Mouse (Mus musculus) kidney, adult 2 months (tissue): ENCODE results near the gene Cacna2d4. TPM values are rescaled to one million over a fixed set of nuclear protein-coding genes. Genes with fewer than 3 reads are reported as not detected.

ENCODE experiments used
- DNase-seq: peaks from one replicate; pipeline ENCODE4 v3.0.0; 2021
- H3K27ac ChIP-seq: fragments of 200-500 bp; 2 replicates; pipeline ENCODE4 v1.5.1; 2012; ENCODE audit warnings: low read depth, low read length, control low read depth, inconsistent platforms; ENCODE audit not compliant: insufficient read depth
- H3K27me3 ChIP-seq: fragments of 200-500 bp; replicated peaks from 2 replicates; pipeline ENCODE4 v1.6.1; 2012; ENCODE audit warnings: mild to moderate bottlenecking, moderate library complexity, low read length, inconsistent platforms; ENCODE audit not compliant: control insufficient read depth, insufficient read depth
- H3K36me3 ChIP-seq: fragments of 200-500 bp; 2 replicates; pipeline ENCODE4 v1.6.1; 2012; ENCODE audit warnings: mild to moderate bottlenecking, moderate library complexity, low read length, inconsistent platforms; ENCODE audit not compliant: control insufficient read depth, insufficient read depth
- H3K4me1 ChIP-seq: fragments of 200-500 bp; 2 replicates; pipeline ENCODE4 v1.6.1; 2011; ENCODE audit warnings: low read length; ENCODE audit not compliant: control insufficient read depth, insufficient read depth
- H3K4me3 ChIP-seq: fragments of 200-500 bp; 2 replicates; pipeline ENCODE4 v1.5.1; 2011; ENCODE audit warnings: mild to moderate bottlenecking, low read depth, low read length, control low read depth; ENCODE audit not compliant: insufficient read depth
- CTCF ChIP-seq: fragments of 200-500 bp; conservative IDR thresholded peaks from 2 replicates; pipeline ENCODE4 v1.5.1; 2011; ENCODE audit warnings: low read depth, mild to moderate bottlenecking, control low read depth, low read length, moderate library complexity, mixed read lengths; ENCODE audit not compliant: insufficient read depth, insufficient read length
- POLR2A ChIP-seq: fragments of 200-500 bp; IDR thresholded peaks from one replicate; pipeline ENCODE4 v1.6.1; 2011; ENCODE audit warnings: low read depth, low read length, control low read depth
- WGBS: fragments of 180-500 bp; shearing (Covaris S2); methylation state at CpG from one replicate; pipeline ENCODE4 v1.1.7; 2018; 5-methylcytosine and 5-hydroxymethylcytosine counted together
- polyA plus RNA-seq: library from polyadenylated mRNA; depleted of rRNA; stranded (reverse); fragments of >200 nt; gene quantifications from 2 replicates; pipeline ENCODE4 v1.2.3, GENCODE M21; 2012

Gene Cacna2d4
- polyA plus RNA-seq, 1 experiment = 0.66 TPM

- no peak for DNase-seq
- no peak overlapping the region for H3K27ac ChIP-seq
- H3K4me1 ChIP-seq = no peaks in the 10 kb centered on the region
- H3K36me3 ChIP-seq = no peaks in the 10 kb centered on the region; the same call in 1 of the 2 replicates
- H3K27me3 ChIP-seq = no peaks in the 10 kb centered on the region
- no peak for TF ChIP-seq CTCF
- TF ChIP-seq POLR2A = no peak
- 60% methylated on average over 13 of the region's 13 CpGs for WGBS
- H3K4me3 ChIP-seq = no peak overlapping the region
Measured at GRCm38 (mm10) chr6:119224451-119225195, 11.7 kb upstream of the Cacna2d4 start.

- DNase-seq = no peak
- WGBS = 73% methylated on average over 12 of the region's 12 CpGs
- Histone ChIP-seq H3K27me3 (no peaks in the 10 kb centered on the region), H3K36me3 (no peaks in the 10 kb centered on the region; the same call in 1 of the 2 replicates), H3K4me3 (no peak overlapping the region), H3K4me1 (no peaks in the 10 kb centered on the region), H3K27ac (no peak overlapping the region)
- no peak for TF ChIP-seq CTCF
Measured at GRCm38 (mm10) chr6:119225226-119225625, 11.1 kb upstream of the Cacna2d4 start.

- H3K27me3 ChIP-seq = no peaks in the 10 kb centered on the region
- DNase-seq = no peak
- WGBS = 85% methylated on average over 6 of the region's 6 CpGs
- H3K4me3 ChIP-seq = no peak overlapping the region
- no peaks in the 10 kb centered on the region for H3K4me1 ChIP-seq
- no peak for TF ChIP-seq POLR2A
- TF ChIP-seq CTCF = no peak
- no peaks in the 10 kb centered on the region; the same call in 1 of the 2 replicates for H3K36me3 ChIP-seq
- no peak overlapping the region for H3K27ac ChIP-seq
Measured at GRCm38 (mm10) chr6:119225731-119226130, 10.6 kb upstream of the Cacna2d4 start.

GRCm38 (mm10) chr6:119227001-119227400 lies 9.3 kb upstream of the Cacna2d4 start:
- no peak overlapping the region for H3K27ac ChIP-seq
- 89% methylated on average over 8 of the region's 8 CpGs for WGBS
- H3K36me3 ChIP-seq = no peaks in the 10 kb centered on the region
- no peak for DNase-seq
- no peaks in the 10 kb centered on the region for H3K4me1 ChIP-seq
- TF ChIP-seq CTCF = no peak
- TF ChIP-seq POLR2A = no peak
- no peak overlapping the region for H3K4me3 ChIP-seq
- no peaks in the 10 kb centered on the region for H3K27me3 ChIP-seq

- Histone ChIP-seq H3K27ac (no peak overlapping the region), H3K27me3 (no peaks in the 10 kb centered on the region), H3K4me1 (no peaks in the 10 kb centered on the region), H3K4me3 (no peak overlapping the region), H3K36me3 (no peaks in the 10 kb centered on the region)
- TF ChIP-seq POLR2A = no peak
- WGBS = 72% methylated on average over 11 of the region's 11 CpGs
- DNase-seq = no peak
Measured at GRCm38 (mm10) chr6:119228861-119229603, 7.3 kb upstream of the Cacna2d4 start.

GRCm38 (mm10) chr6:119233066-119233465 lies 3.3 kb upstream of the Cacna2d4 start:
- Histone ChIP-seq H3K4me3 (no peak overlapping the region), H3K27ac (no peak overlapping the region), H3K27me3 (no peaks in the 10 kb centered on the region), H3K36me3 (no peaks in the 10 kb centered on the region), H3K4me1 (no peaks in the 10 kb centered on the region)
- 10% methylated on average over 3 of the region's 3 CpGs for WGBS
- DNase-seq = no peak
- no peak for TF ChIP-seq CTCF
- TF ChIP-seq POLR2A = no peak

GRCm38 (mm10) chr6:119235441-119235840 lies 885 bp upstream of the Cacna2d4 start:
- Histone ChIP-seq H3K27me3 (no peaks in the 10 kb centered on the region), H3K4me3 (no peak overlapping the region), H3K36me3 (no peaks in the 10 kb centered on the region), H3K27ac (no peak overlapping the region), H3K4me1 (no peaks in the 10 kb centered on the region)
- no peak for TF ChIP-seq CTCF
- no peak for TF ChIP-seq POLR2A
- DNase-seq = no peak
- 66% methylated on average over 5 of the region's 5 CpGs for WGBS
